Mouse (Mus musculus) C2C12 (cell line): ENCODE data around the gene Lrmda.

ENCODE experiments used
- CEBPB ChIP-seq: IDR thresholded peaks from one replicate; pipeline ENCODE4 v1.6.1; 2011; ENCODE audit warnings: low read depth, mild to moderate bottlenecking, control low read depth, moderate library complexity
- CTCF ChIP-seq: IDR thresholded peaks from one replicate; pipeline ENCODE4 v1.5.1; 2011; ENCODE audit not compliant: control insufficient read depth, insufficient read depth, insufficient read length
- FOSL1 ChIP-seq: IDR thresholded peaks from one replicate; pipeline ENCODE4 v1.8.0; 2011; ENCODE audit warnings: mild to moderate bottlenecking, low read length; ENCODE audit not compliant: poor library complexity, insufficient read depth, severe bottlenecking
- MAX ChIP-seq: IDR thresholded peaks from one replicate; pipeline ENCODE4 v1.6.1; 2011; ENCODE audit warnings: mild to moderate bottlenecking, control low read depth
- MYOD1 ChIP-seq: IDR thresholded peaks from one replicate; pipeline ENCODE4 v1.6.1; 2011; ENCODE audit warnings: low read depth; ENCODE audit not compliant: control insufficient read depth, insufficient read length
- USF1 ChIP-seq: IDR thresholded peaks from one replicate; pipeline ENCODE4 v1.6.1; 2011; ENCODE audit warnings: low read depth, mild to moderate bottlenecking, control low read depth, moderate library complexity

DNA sequence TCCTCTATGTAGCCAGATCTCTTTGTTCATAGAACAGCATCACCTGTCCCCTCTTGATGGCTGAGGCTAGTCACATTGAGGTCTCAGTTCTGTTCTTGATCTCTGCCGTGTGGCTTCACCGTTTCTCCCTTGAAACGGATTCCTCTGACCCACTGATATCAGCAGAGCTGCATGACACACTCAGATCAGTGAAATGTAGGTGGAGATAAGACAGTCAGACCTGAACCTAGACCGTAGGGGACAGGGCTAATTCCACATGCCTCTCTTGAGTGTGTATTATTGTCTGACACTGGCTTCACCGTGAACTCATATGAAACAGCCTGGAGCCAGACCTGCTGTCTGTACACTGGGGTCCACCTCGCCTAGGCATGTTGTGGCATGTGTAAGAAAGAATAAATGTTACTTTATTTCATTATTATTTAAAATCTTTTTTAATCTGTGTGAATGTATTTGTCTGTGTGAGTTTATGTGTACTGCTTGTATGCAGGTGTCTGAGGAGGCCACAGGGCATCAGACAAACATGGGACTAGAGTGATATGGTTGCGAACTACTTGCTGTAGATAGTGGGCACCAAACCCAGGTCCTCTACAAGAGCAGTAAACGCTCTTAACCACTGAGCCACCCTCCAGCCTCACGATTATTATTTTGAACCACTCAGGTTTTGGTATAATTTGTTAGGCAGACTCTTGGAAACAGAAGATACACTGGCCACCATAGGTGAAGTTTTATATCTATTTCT lies 42.8 kb downstream of the Lrmda start:
- TF ChIP-seq CTCF = no peak
- TF ChIP-seq MYOD1 = no peak
- no peak for TF ChIP-seq MAX
- TF ChIP-seq USF1 = no peak
- TF ChIP-seq CEBPB = no peak
- TF ChIP-seq FOSL1 = no peak
